Comparison of ENCODE assay signal across 17 mouse cellular contexts in the genomic region with DNA sequence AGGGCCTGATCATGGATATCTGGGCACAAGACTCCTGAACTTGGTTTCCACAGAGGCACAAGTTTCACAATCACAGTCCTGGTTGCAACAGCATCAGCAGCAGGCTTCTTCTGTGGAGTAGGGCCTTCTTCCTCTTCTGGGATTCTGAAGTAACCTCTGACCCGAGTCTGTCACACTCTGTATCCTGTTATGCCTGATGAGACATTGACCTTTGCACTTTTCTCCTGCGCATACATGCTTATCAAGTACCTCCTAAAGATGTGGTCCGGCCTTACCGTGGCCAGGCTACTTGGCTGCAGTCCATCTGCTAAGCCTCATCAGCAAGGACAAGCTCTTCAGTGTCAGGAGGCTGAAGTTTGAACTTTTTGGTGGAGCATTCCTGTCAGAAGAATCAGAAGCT.
DNase-seq lines count a peak whose midpoint lies in the region; ATAC-seq and TF ChIP-seq lines count a peak whose summit lies in the region.
"Had no signal": no experiment of that assay in that cellular context is flagged by ENCODE, and none has a peak within 500 bp of the region (broad histone marks: within the 10 kb centered on the region; RNA-seq: fewer than 3 reads in every experiment).

No protein-coding gene starts in this region.

- H3K4me3 ChIP-seq in liver, embryonic 13.5 days (replicated peaks): no peak overlapping the region
- H3K4me3 ChIP-seq in liver, postnatal 0 days (ENCODE audit: low read depth, low read length): no peak overlapping the region
- H3K4me3 ChIP-seq: forebrain, embryonic 15.5 days; lung, embryonic 15.5 days; midbrain, embryonic 10.5 days; neural tube, embryonic 15.5 days had no signal

- no peak overlapping the region for H3K4me2 ChIP-seq in liver, embryonic 13.5 days
- no peak overlapping the region for H3K4me2 ChIP-seq in liver, postnatal 0 days (ENCODE audit: low read depth, low read length)
- H3K4me2 ChIP-seq: forebrain, embryonic 15.5 days; lung, embryonic 15.5 days; neural tube, embryonic 15.5 days had no signal

- H3K9ac ChIP-seq in liver, embryonic 13.5 days: no peak overlapping the region
- no peak overlapping the region for H3K9ac ChIP-seq in liver, postnatal 0 days (replicated peaks)
- H3K9ac ChIP-seq: forebrain, embryonic 15.5 days; lung, embryonic 15.5 days; neural tube, embryonic 15.5 days had no signal

- H3K27ac ChIP-seq in liver, embryonic 13.5 days: no peak overlapping the region
- H3K27ac ChIP-seq in liver, postnatal 0 days (ENCODE audit: low read depth): no peak overlapping the region
- H3K27ac ChIP-seq: forebrain, embryonic 15.5 days; lung, embryonic 15.5 days; midbrain, embryonic 10.5 days; neural tube, embryonic 15.5 days had no signal

- H3K27me3 ChIP-seq in liver, embryonic 13.5 days: no peaks in the 10 kb centered on the region
- no peaks in the 10 kb centered on the region for H3K27me3 ChIP-seq in liver, postnatal 0 days (ENCODE audit: insufficient read depth, low read length)
- H3K27me3 ChIP-seq: forebrain, embryonic 15.5 days; lung, embryonic 15.5 days; neural tube, embryonic 15.5 days had no signal

- 0 out of 2 replicates have a peak, but pooled peaks have one; percentile 34 for ATAC-seq in liver, embryonic 13.5 days (ENCODE audit: low read depth)
- ATAC-seq in liver, postnatal 0 days: peak; percentile 74
- ATAC-seq: forebrain, embryonic 15.5 days had no signal

- no peak for DNase-seq in liver, embryonic 13.5 days
- no peak for DNase-seq in liver
- DNase-seq in adrenal gland, adult 2 months: peak; percentile 63
- peak; percentile 6 for DNase-seq in embryo, embryonic 9.5 days (ENCODE audit: extremely low spot score)
- DNase-seq in liver, postnatal 0 days: peak; percentile 26
- DNase-seq in heart, postnatal 4 days: no peak
- no peak for DNase-seq in cerebellum, adult 8-10 months
- no peak for DNase-seq in frontal cortex, postnatal 14 days (ENCODE audit: low spot score in 2 of 2)
- DNase-seq: cerebellum, adult 11-12 months; heart, postnatal 14 days; retina, postnatal 1 day; thymus, postnatal 14 days had no signal

- H3K9me3 ChIP-seq in liver, embryonic 13.5 days (replicated peaks): no peaks in the 10 kb centered on the region
- H3K9me3 ChIP-seq in liver, postnatal 0 days (ENCODE audit: low read length): no peaks in the 10 kb centered on the region
- H3K9me3 ChIP-seq: forebrain, embryonic 15.5 days; G1E; lung, embryonic 15.5 days; midbrain, embryonic 10.5 days; neural tube, embryonic 15.5 days had no signal

- 45% methylated on average over 4 of the region's 4 CpGs for WGBS in liver, embryonic 13.5 days (ENCODE audit: insufficient replicate concordance)
- 49% methylated on average over 4 of the region's 4 CpGs for WGBS in liver, postnatal 0 days (ENCODE audit: insufficient replicate concordance)

- no peak for TF ChIP-seq CTCF in liver, postnatal 0 days (IDR thresholded peaks at IDR 0.05; ENCODE audit: low read depth)

- H3K4me1 ChIP-seq in liver, embryonic 13.5 days (replicated peaks): no peaks in the 10 kb centered on the region
- H3K4me1 ChIP-seq in liver, postnatal 0 days (ENCODE audit: insufficient read depth): no peaks in the 10 kb centered on the region
- H3K4me1 ChIP-seq: forebrain, embryonic 15.5 days; lung, embryonic 15.5 days; midbrain, embryonic 10.5 days; neural tube, embryonic 15.5 days had no signal

- TF ChIP-seq EP300 in liver, postnatal 0 days (IDR thresholded peaks at IDR 0.05; ENCODE audit: low read depth): 0 out of 2 replicates have a peak, but pooled peaks have one; percentile 28

- no peaks in the 10 kb centered on the region for H3K36me3 ChIP-seq in liver, embryonic 13.5 days
- H3K36me3 ChIP-seq in liver, postnatal 0 days (replicated peaks; ENCODE audit: insufficient read depth, low read length): no peaks in the 10 kb centered on the region
- H3K36me3 ChIP-seq: forebrain, embryonic 15.5 days; G1E; lung, embryonic 15.5 days; midbrain, embryonic 10.5 days; neural tube, embryonic 15.5 days had no signal

Comparison
In these comparisons a context has a peak if more than half of its experiments do, and no peak if none do; other contexts are left out.
1. DNase-seq: peak in adrenal gland, adult 2 months (single experiment), embryo, embryonic 9.5 days (single experiment) and liver, postnatal 0 days (single experiment); none in liver, embryonic 13.5 days (single experiment), liver (single experiment), heart, postnatal 4 days (single experiment), cerebellum, adult 8-10 months (single experiment) and frontal cortex, postnatal 14 days (0 of 2).